Mouse (Mus musculus): ENCODE results near the gene Catsper4.
"Not testable (repeated sequence)": the region's sequence is repeated elsewhere in the genome, so short reads cannot be mapped to it uniquely, and the experiment has no call there.

Gene Catsper4

DNA sequence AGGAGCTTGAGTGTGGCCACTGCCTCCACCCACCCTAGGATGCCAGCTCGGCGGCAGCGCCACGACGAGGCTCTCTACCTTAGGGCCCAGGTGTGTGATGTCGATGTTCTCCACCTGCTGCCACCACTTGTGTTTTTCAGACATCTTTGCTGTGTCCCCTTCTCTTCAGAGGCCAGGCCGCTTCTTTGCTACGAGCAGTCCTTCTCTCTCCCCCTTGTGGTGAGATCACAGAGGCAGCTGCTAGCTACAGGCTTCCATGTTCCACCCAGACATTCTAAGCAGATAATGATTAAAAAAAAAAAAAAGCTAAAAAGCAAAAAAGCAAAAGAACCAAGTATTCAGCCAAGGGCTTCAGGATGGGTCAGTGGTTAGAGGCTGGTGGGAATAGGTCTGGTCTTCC, at the start of gene Catsper4:
Catsper4 (minus strand) TSS at position 190 of the 400 bp plus-strand sequence.
- DNase-seq (ENCODE audit: low spot score): no peak

DNA sequence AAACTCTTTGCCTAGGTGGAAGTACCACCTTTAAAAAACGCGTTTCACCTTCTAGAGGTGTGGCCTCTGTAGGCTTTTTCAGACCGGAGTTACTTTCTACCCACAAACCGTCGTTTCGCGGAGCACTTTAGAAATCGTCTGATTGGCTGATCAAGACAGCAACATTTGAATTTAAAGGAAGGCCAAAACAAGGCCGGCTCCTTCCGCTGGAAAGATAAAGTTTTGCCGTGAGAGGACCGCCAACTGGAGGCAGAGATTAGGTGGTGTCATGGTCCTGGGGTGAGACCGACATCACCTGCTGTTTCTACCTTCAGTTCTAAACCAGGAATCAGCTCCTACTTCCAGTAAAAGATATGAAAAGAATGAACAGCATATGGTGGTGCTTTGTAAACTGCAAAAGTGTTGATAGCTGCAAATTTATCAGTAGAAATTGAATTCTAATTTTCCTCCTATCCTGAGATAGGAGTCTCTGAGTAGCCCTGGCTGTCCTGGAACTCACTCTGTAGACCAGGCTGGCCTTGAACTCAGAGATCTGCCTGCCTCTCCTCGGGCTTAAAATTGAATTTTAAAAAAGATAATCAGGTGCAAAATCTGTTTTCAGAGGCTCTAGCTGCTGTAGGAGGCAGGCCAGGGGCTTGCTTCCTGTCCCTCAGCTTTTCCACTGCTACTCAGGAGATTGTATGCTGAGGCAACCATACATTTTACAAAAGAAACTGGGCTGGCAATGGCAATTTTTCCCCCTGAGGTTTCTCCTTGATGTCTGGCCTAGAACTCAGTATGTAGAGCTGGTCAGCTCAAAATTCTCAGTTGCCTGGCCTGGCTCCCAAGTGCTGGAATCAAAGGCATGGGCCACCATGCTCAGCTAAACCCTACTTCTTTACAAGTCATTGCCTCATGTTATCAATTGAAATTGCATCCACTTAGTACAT, 46.5 kb upstream of the Catsper4 start:
- no peak for DNase-seq (ENCODE audit: low spot score)

DNA sequence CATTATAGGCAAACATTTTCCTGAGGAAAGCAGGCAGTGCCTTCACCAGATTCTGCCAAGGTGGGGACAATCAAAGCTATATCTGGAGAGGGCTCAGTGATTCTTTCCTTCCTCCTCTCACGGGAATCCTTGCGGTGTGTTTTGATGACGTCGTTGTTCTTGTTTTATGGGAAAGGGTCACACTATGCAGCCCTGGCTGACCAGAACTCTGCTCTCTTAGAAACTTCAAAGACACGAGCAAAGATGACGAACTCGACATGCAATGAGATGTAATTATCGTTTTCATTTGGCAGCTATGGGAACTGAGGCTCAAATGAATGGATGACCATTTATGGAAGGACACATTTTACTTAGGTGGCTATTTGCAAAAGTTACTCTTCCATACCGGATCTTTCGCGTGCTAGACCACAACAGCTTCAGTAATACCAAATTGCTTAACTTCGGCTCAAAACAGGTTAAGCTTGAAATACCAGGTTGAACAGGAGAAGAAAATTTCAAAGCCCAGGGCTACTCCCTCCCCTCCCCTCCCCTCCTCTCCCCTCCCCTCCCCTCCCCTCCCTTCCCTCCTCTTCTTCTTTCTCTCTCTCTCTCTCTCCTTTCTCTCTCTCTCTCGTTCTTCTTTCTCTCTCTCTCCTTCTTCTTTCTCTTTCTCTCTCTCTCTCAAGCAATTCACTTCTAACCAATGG, 45.7 kb upstream of the Catsper4 start:
- DNase-seq (ENCODE audit: low spot score): no peak

DNA sequence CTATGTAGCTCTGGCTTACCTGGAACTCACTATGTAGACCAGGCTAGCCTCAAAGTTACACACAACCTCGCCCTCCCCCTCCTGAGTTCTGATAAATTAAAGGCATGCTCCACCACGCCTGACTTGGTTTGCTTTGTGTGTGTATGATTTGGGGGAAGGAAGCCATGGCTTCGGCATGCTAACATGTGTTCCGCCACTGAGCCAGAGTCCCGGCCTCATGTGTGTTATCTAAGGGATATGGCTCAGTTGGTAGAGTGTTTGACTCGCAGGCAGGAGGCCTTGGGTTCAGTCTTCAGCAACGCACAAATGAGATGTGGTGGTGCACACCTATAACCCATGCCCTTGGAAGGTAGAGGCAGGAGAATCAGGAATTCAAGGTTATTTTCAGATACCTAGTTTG, 44.8 kb upstream of the Catsper4 start:
- no peak for DNase-seq (ENCODE audit: low spot score)

DNA sequence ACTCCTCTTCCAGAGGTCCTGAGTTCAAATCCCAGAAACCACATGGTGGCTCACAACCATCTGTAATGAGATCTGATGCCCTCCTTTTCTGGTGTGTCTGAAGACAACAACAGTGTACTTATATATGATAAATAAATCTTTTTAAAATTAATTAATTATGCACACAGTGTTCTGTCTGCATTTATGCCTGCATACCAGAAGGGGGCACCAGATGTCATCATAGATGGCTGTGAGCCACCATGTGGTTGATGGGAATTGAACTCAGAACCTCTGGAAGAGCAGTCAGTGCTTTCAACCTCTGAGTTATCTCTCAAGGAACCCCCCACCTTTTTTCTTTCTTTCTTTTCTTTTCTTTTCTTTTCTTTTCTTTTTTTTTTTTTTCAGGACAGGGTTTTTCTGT, 42.4 kb upstream of the Catsper4 start:
- not testable (repeated sequence) for DNase-seq (ENCODE audit: low spot score)

DNA sequence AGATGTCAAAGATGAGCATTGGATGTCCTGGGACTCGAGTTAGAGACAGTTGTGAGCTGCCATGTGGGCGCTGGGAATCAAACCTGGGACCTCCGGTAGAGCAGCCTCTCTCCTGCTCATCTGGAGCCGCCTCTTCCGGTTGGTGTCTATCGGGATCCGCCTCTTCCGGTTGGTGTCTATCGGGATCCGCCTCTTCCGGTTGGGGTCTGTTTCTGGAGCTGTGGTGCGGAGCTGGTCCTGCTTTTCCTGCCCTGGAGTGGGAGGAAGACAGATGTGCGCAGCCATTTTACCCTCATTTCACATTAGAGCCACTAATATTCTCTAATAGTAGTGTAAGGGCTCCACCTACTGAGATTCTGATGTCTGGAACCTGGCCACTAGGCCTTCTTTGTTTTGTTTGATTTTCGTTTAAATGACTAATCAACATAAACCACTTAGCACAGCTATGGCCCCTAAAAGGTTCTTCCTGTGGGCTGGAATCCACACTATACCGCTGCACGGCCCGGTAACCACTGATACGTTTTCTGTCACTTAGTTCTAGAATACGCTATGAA, 41.0 kb upstream of the Catsper4 start:
- DNase-seq (ENCODE audit: low spot score): no peak

DNA sequence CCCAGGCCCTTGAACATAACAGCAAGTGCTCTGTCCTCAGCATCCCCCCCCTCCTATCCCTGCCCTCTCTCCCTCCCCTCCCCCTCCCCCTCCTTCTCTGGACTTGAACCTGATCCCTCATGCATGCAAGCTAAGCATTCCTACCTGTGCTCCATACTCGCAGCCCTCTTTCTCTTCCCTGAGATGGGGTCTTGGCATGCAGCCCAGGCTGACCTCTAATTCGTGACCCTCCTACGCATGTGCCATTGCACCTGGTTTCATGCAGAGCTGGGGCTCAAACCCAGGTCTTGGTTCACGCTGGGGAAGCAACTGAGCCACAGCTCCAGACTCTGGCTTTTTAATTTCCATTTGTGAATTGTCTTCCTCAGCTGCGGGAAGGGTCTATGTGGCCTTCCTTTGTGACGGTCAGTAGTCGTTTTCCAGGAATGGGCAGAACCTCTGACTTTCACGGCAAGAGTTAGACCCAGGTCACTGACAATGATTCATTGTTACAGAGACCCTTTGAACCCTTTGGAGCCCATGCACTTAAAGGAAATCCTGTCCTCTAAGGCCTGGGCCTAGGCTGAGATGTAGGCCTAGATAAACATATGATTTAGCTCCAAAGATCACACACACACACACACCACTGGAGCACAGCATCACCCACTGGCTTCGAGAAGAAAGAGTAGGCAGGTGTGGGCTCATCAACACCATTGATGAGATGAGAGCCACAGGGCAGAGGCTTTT, 38.8 kb upstream of the Catsper4 start:
- DNase-seq (ENCODE audit: low spot score): no peak

DNA sequence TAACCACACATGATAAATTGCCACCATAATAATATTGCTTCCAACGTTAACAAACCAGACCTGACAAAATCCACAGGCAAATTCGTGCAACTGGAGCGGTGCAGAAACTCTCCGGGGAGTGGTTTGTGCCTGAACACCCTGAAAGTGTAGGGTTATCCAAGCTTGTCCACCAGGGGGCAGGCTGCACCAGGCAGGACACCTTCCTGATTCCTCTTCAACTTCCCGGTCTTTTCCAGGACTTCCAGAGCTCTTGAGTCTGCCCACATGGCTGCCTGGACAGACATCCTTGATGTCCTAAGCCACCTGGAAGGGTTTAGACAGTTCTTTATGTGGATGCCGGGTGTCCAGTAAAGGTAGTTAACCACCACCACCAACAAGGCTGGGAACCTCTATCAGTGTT, 36.0 kb upstream of the Catsper4 start:
- no peak for DNase-seq (ENCODE audit: low spot score)

DNA sequence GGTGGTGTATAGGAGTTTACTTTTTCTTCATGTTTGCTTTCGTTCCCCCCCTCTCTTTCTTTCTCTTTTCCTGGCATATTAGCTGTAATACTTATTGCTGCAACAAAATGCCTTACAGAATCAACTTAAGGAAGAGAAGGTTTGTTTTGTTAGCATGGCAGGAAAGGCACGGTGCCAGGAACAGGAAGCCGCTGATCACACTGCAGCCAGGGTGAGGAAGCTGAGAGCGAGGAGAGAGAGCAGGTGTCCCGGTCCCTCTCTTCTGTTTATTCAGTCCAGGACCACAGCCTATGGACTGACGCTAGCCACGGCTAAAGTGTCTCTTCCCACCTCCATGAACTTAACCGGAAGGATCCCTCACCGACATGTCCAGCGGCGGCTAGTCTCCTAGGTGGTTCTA, 31.2 kb upstream of the Catsper4 start:
- no peak for DNase-seq (ENCODE audit: low spot score)

DNA sequence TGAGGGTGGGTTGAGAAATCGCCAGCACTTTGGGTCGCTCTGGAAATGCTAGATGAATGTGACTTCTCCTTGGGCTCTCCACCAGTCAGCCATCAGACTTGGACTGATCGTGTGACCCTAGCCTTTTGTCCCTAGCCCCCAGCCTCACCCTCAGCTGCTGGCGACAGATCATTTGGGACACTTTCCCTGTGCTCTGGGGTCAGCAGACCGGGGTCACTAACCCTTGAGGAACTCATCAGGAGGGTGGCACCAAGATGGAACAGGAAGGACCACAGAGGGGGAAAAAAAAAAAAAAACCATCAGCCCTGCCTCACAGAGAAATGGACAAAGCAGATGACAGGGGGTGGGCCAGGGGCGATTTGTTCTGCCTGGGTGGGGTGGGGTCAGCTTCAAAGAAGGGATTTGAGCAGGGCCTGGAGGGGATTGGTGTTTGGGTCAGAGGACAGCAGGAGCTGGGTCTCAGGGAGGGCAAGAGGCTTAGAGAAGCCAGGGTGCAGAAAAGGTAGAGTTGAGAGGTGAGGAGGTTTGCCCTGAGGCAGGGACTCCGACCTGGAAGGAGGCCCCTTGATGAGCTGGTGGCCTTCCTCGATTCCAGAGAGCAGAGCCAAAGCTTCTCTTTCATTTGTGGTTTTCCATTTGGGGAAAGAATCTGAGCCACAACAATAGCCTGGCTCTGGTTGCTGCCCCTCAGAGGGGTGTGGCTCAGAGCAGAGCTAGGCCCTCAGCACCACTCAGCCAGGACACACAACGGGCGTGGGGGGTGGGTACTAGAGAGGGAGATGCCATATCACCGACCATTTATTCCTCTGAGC, 30.2 kb upstream of the Catsper4 start:
- no peak for DNase-seq (ENCODE audit: low spot score)

DNA sequence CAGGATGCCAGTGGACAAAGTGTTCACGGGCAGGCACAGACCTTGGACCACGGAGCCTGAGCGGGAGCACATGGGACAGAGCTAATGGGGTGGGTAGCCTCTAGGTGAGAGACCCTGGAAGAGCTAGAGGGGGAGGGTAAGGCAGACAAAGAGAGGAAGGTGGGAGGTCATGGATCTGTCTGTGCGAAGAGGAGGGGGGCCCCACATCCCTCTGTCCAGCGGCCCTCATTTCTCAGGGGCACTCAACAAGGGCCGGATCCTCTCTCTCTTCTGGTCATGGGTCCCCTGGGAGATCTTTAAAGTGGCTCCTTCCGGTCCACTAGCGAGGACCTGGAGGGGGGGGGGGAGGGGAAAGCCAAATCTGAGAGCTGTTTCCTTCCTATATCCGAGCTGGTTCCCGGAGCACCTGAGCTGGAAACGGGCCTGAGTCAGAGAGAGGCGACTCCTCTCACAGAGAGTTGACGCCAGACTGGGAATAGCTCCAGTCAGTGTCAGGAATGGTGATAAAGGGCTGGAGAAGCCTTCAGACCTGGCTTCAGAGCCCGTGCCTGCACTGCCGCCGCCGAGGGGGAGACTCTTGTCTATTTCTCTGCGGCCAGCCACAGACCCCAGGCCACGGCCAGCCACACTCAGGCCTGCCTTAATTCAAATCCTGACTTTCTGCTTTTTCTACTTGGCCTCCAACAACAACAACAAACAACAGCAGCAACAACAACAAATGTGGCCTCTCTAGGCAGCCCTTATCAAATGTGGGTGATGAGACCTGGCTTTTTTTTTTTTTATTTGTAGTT, 29.4 kb upstream of the Catsper4 start:
- no peak for DNase-seq (ENCODE audit: low spot score)

DNA sequence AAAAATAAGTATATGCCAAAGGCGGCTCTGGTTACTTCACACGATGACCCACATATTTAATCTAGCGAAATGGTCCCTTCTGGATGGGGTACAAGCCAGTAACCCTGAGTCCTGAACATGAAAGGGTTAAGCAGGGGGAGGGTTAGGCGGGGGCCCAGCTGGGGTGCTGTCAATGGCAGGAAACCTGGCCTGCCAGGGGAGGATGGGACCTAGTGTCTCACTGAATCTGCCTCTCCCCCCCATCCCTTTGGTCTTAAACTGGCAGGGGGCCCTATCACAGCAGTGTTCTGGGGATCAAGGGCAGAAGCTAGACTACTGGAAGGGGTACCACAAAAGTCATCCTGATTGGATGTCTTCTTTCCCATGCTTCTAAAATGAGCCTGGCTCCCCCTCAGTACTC, 28.7 kb upstream of the Catsper4 start:
- no peak for DNase-seq (ENCODE audit: low spot score)

DNA sequence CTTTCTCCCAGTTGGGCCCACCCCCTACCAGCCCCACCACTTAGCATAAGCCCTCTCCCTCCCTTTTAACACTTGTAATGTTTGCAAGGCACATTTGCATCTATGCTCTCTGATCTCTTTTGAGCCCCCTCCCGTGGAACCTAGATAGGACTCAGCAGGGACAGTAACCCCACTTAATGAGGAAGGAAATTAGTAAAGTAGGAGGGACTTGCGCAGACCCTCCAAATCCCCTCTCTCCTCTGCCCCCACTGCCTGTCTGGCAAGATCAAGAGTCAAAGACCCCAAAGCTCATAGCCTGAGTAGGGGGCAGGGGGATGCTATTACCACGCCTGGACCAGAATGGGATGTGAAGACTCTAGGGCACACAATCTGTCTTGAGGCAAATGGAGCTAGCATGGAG, 27.7 kb upstream of the Catsper4 start:
- no peak for DNase-seq (ENCODE audit: low spot score)

DNA sequence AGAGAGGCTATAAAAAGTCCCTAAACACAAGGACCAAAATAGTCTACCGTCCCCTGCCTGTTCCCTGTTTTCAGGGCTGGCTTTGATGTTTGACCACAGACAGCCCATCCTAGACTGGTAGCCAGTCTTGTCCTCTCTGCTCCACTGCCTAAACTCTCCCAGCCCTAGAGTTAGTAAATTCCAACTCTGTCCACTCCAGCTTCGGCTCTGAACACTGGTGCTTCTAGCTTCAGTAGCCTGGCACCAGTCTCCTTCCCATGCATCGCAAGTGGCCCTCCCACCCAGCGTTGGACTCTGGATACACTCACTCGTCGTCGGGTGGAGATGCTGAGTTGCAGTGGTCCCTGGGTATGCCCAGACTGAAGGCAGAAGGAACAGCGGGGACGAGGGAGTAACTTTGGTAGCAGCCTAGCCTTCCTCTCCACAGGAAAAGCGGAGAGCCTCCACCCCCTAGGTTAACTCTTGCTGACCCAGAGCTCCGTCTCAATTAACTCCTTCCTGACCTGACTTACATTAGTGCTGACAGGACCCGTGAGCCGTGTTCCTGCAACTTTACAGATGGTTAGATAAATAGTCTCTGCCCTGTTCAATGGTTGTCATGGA, 26.6 kb upstream of the Catsper4 start, which contains the start of gene Grrp1:
Grrp1 (minus strand) TSS at position 385 of the 603 bp plus-strand sequence.
- no peak for DNase-seq (ENCODE audit: low spot score)

DNA sequence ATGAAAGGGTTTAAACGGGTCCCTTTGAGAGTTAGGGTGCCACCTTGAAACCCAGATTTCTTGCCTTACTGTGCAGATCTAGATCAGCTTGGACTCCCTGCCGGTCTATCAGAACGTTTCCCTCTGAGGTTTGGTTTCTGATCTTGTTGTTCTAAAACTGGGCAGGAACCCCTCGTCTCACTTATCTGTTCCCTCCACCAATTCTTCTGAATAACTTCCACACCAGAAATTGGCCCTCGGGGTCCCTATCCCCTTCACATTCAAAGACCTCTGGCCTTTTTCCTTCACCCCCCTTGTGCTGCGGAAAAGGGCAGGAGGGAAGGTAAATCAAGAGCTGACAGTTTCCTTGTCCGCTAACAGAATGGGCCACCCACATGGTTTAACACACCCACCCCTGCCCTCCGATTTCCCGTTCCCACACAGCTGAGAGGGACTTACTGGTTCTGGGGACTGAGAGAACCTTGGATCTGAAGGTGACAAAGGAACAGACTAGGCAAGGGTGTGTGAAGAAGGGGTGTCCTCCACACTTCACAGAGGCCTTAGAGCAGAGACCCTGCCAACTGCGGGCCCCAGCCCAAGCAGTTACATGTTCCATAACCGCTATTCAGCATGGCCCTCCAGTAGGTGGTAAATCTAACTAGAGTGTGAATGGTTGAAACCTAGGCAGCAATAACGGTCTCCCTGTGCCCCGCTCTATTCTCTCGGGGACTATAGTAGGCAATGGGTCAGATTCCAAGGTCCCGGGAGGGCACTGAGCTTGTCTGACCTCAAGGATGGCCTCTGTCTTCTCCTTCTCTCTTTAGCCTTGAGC, 25.9 kb upstream of the Catsper4 start:
- no peak for DNase-seq (ENCODE audit: low spot score)

DNA sequence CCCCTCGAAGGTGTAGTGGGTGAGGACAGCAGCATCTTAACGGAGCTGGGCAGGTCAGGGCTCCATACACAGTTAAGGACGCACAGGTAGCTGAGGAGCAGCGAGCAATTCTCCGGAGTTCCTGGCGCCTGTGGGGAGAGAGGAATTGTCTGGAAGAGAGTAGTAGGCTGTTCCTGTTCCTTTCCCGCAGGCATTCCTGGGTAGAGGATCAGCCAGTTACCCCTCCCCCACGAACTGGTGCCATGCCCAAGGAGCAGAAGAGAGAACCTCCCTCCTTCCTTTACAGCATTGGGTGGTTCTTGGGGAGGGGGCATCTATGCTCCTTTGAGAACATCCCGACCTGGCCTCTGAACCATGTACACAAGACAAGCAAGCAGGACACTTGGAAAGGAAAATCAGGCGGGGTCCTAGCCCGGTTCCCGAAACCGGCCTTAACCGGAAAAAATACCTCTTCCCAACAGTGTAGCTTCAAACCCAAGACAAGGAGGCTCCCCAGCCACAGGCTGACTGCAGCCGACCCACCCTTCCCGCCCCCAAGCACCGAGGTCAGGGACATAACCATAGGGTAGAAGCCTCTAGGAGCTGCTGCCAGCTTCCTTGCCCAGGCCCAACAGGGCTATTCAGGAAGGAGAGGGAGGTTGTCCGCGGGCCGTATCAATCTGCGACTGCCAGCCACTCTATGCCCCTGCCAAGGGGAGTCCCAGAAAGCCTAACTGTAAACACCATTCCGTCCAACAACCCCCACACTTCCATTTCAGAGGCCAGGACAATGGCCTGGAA, 25.1 kb upstream of the Catsper4 start:
- DNase-seq (ENCODE audit: low spot score): no peak

DNA sequence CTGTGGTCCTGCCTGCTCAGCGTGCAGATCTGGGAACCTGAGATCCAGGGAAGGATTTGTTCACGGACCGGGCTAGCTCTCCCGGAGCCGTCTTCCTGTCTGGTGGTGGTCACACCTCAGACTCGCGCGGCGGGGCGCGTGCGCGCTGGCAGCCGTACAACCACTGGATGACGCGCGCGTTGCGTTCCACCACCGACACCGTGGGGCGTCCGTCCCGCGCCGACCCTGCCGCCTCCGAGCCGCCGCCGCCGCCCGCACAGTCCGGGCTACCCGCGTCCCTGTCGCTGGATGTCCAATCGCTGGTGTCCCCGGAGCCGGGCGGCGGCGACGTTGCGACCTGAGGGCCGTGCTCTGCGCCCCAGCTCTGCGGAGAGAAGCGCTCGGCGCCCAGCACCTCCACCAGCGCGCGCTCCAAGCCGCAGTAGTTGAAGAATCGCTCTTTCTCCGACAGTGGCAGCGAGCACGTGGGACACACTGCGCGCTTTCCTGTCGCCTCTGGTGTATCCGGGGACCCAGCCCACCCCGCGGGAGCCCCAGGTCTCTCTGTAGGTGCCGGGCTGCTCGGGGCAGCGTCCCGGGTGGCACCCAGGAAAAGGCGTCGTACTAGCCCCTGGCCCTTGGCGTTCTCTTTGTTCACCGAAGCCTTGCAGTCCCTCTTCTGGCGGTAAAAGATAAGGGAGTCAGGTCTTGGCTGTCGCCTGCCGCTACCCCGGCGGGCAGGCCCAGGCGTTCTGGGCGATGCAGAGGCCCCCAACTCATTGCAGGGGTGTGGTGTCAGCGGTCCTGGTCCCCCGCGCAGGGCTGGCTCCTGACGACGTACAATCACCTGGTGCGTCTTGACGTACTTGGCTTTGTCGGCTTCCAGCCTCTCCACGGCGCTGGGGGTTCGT, 24.3 kb upstream of the Catsper4 start:
- DNase-seq (ENCODE audit: low spot score): no peak

DNA sequence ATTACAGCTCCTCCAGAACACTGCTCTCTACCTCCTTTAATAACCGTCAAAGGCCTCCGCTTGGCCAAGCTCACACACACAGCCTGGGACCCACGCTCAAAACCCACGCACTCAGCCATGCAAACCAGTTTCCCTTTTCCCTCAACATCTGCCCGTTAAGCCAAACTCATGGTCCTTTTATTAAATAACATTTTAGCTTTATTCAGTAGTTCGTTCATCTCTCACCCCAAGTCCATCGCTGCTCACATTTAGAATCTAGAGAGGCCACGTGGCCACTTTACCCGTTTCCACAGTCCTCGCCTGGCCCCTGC, 23.7 kb upstream of the Catsper4 start:
- DNase-seq (ENCODE audit: low spot score): no peak

Data from ovary, postnatal 36 days (tissue).